Mouse (Mus musculus): ENCODE results near the gene Brpf1.

Brpf1 gene

DNA sequence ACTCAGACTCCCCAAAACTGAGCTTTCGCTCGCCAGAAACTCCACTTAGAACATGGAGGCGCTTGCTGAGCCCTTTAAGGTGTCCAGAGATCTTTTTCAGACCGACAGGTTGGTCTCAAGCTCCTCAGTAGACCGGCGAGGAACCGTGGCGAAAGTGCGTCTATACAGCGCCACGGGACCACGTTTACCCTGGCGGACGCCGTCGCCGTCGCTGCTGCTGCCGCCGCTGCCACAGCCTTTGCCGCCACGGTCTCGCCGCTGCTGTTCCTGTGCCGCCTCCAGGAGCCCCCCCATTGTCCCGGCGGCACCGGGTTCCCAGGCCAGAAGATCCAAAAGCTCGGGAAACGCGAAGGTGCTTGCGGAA, at the start of gene Brpf1:
Gene Brpf1, plus strand, starts transcription at position 152 of the 364 bp plus-strand sequence.
- DNase-seq = no peak

DNA sequence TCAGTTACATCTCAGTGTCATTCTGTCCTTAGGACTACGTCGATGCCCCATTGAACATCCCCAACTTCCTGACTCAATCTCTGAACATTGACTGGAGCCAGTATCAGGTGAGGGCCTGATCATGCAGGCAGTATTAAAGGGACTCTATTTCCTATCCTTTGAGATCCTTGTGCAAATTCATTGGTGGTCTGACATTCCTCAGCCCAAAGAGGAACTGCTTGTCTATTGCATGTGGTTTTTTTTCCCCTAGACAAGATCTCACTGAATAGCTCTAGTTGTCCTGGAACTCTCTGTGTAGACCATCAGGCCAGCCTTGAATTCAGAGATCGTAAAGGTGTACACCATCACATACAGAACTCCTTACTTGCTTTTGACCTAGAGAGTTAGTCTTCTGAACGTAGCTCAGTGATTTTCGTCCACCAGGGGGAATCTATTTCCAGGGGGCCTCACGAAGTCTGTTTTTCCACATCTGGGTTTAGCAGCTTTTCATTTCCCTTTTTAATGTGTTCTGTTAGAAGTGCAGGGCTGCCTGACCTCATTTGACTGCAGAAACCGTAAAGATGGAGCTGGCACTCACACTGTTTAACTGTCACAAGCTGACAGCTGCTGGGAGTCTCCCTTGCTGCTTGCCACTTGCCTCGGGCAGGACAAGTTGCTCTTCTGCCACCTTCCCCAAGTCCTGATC, 45.6 kb upstream of the Brpf1 start:
- DNase-seq = no peak

DNA sequence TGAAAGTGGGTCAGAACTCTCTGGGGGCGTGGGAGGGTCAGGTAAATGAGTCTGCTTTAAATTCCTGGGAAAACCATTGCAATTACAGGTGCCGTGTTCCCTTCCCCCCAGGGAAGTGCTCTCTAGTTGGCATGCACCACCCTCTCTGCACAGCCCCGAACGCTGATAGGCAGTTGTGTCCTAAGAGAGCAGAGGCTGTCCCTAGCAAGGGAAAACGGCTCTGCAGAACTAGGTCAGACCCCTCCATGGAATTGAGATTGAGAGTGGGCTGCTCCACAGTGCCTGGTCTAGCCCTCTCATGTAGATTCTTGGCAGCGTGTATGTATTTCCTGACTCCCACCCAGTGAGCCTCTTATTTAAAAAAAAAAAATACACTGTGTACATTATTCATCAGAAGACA, 43.4 kb upstream of the Brpf1 start:
- DNase-seq = no peak

DNA sequence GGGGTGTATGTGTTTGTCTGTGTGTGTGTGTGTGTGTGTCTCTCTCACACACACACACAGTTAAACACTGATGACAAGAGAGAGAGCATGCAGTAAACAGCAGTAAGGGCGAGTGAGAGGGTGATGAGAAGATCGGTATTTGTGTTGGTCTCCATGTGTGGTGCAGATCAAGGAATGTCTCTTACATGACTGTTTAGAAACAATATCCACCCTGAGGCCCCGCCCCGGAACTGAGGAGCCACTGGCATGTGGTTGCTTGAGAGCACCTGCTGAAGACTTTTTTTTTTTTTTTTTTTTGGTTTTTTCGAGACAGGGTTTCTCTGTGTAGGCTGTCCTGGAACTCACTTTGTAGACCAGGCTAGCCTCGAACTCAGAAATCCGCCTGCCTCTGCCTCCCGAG, 42.5 kb upstream of the Brpf1 start:
- DNase-seq = no peak

DNA sequence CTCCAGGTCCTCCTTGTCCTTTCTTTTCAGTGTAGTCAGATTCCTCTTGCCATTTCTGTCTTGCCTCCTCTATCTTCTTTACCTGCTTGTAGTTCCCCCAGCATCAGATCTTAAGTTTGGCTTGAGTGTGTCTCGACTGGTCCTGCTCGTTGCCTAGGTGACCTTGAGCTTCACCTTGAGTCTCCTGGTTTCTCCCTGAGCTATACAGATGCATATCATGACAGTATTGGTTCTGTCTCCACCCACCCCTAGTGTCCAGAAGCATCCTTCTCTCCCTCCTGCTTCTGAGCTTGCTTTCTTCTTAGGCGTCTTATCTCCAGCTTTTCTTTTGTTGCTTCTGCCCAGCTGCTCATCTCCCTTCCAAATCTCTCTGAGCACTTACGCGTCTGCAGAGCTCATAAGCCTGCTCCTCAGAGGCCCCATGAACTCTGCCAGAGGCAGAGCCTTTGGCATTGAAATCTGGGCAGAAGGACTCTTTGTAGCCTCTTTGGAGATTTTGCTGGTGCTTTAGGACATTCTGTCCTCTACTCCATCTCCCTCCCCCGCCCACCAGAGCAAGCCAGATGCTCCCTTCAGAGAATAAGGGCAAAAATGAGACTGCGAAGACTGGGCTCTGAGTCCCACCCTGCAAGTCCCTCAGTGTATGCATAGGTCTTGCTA, 39.8 kb upstream of the Brpf1 start:
- no peak for DNase-seq

DNA sequence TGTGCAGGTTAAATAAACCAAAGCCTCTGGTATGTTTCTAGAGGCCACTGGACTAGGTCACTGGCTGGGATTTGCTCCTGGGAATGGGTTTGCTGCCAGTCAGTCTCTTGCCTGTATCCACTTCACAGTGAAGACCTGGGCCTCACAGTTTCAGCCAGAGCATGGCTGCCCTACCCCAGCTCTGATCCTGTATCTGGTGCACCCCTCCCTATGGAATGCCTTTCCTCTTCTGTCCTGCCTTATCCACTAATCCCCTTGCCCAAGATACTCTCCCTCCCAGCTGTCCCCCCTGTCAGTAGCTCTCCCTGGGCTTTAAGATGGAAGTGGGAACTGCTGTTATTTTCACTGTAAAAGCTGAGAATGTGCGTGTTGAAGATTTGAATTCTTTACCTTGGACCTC, 38.9 kb upstream of the Brpf1 start:
- no peak for DNase-seq

DNA sequence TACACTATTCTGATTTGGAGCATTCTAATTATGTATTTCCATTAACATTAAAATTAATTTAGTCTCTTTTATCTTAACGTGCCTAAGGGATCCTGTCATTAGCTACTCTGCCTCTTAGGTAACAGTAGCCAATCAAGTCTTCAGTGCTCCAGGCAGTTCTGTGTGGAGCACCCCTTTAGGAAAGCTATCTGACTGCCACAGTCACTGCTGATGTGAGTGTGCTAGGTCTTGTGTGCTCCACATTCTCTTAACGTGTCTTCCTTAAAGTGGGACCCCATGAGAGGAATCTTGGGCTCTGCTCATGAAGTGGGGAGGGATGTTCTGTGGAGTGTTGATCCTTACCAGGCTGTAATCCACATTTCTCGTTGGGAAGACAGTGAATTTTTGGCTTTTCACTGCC, 34.6 kb upstream of the Brpf1 start:
- no peak for DNase-seq

DNA sequence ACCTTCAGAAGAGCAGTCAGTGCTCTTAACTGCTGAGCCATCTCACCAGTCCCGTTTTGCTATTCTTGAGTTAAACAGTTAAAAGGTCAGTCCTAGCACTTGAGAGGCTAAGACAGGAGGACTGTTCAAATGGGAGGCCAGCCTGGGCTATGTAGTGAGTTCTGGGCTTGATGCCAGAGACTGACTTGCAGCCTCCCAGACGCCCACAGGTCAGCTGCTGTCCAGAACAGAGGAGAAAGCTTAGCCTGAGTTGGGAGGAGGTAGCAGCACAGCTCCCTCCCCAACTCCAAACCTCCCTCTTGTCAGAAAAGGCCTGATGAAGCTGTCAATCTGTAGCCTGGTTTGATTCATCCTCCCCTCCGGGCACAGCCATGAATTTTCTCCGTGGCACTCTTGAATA, 30.1 kb upstream of the Brpf1 start:
- no peak for DNase-seq

DNA sequence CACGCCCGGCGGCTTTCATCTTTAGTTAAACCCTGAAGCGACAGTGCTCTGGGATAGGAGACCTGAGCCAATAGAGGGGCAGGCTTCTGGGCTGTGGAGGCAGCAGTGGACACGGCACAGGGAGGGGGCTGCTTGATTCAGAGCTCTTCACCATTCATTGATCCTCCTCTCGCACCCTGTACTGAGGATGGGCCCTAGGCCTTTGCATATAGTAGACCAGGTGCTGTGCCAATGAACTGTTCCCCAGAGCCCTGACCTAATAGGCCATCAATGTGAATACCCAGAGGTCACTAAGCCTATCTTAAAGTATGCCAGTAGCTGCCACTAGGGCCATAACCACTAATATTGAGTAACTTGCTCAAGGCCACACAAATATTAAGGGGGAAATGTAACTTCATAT, 25.3 kb upstream of the Brpf1 start:
- DNase-seq = no peak

DNA sequence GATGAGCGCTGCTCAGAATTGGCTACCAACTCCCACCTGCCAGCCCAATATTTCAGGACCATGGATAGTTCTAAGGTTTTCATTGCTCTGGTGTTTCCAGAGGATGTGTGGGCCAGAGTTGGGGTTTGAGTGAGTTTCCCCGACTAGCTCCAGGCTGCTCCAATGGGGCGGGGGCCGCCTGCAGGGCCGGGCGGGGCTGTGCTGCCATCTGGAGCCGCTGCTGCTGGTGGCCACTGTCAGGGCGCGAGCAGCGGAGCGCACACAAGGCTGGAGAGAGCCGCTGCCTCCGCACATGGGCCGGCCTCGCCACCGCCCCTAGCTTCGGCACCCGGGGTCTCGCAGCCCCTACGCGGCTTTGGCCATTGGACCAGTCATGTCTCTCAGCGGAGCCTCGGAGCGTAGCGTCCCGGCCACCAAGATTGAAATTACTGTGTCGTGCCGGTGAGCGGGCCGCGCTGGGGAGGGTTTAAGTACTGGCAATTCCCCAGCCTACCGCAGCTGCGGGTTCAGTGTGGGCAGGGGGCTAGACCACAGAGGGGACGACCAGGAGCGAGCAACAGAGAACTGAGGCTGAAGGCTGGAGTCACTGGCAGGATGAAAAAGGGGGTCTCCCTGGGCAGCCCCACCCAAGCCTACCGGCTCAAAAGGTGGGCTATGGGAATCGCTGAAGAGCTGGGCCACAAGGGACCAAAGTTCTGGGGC, 24.7 kb upstream of the Brpf1 start, which contains the start of gene Cpne9:
Gene Cpne9, plus strand, starts transcription at position 207 of the 702 bp plus-strand sequence.
- DNase-seq = peak in 1 of 2 experiments; percentile 29

DNA sequence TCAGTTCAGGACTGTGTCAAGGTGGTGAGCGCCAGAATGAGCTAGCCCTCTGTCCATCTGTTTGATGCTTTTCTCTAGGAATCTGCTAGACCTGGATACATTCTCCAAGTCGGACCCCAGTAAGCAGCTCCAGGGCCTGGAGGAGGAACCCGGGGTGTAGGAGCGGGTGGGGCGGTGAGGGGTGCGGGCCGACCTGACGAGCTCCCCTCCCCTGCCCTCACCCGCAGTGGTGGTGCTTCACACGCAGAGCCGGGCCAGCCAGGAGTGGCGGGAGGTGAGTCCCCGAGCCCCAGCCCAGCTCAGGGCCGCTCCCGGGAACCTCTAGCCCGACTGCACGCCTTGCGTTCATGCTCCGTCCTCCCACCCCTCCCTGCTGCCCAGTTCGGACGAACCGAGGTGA, 24.0 kb upstream of the Brpf1 start:
- peak in 1 of 2 experiments; percentile 24 for DNase-seq

DNA sequence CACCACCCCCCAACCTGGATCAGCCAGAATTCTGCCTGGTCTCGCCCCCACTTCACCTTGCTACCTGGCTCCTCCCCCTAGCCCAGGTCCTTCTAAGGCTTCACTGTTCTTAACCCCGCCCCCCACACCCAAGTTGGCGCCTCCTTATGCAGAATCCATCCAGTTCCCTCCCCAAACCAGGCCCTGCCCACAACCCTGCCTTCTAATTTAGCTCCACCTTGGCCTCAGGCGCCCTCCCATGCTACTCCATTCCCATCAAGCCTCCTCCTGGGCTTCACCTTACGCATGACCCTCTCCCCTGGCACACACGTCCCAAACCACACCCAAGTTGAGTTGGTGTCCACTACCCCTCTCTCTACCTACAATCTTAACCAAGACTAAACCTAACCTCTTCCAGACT, 23.4 kb upstream of the Brpf1 start:
- DNase-seq = no peak

DNA sequence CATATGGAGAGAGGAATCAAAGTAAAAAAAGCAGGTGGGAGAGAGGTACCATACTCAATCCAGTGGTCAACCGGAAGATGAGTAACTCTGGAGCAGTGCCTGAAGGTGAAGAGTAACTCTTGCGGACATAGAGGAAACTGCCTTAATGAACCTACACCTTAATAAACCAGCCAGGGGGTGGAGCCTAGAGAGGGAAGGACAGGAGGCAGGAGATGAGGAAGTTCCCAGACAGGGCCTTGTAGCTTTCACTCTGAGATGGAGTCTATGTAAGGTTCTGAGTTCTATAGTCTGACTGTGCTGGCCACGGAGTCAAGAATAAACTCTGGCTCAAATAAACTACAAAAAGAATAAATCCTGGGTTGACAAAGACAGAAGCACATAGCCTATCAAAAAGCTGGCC, 22.0 kb upstream of the Brpf1 start:
- no peak for DNase-seq

DNA sequence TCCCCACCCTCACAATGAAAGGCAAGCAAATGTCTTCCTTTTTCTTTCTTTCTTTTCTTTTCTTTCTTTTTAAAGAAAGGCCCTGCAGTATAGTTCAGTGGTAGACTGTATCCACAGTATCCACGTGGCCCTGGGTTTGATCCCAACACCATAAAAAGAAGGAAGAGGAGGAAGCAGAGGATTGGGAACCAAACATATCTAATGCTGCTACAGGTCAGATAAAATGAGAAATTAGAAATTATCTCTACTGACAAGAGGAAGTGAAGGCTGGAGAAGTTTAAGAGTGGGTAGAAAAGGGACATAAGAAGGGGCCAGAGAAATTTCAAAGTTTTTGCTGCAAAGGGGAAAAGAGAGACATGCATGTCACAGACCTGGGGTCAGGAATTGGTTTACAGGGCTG, 20.6 kb upstream of the Brpf1 start:
- DNase-seq = no peak

DNA sequence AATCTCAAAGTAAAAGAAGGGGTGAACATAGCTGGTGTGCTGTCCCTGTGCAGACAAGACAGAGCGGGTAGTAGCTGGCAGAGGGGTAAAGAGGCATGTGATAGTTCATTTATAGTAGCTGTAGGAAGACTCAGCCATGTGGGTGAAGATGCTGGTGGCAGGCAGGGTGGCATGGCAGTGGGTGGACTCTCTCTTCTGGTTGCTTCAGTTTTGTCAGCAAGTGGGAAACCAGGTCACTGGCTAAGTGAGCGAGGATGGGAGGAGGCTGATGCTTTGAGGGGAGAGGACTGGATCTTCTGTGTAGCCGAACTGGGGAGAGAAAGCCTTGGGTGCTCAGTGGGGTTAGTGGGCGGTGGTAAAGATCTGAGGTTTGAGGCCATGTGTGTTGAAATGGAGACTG, 19.7 kb upstream of the Brpf1 start:
- DNase-seq = no peak

DNA sequence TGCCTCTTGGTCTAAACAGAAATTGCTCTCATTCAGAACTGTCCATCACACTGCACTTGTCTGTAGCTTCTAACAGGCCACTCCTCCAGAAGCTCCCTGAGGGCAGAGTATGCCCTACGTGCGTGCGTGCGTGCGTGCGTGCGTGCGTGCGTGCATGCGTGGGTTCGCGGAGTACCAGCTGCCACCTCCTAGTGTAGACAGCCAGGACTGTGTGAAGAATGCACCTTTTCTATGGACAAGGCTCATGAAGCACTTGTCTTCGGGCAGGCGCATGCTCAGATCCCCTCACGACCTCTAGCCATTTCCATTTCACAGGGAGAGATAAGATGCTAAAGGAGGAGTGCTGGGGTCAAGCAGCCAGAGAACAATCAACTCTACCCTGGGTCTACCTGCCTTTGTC, 17.6 kb upstream of the Brpf1 start:
- no peak for DNase-seq

DNA sequence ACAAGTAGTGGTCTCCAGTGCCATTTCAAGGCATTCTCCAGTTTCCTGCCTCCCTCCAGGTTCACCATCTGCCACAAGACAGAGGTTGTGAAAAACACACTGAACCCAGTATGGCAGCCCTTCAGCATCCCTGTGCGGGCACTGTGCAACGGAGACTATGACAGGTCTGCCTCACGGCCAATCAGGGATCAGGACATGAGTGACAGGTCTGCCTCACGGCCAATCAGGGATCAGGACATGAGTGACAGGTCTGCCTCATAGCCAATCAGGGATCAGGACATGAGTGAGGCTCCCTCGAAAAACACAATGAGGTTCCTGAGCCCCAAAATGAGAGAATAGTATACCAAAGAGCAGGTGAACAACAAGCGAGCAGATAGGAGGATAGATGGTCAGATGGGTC, 16.6 kb upstream of the Brpf1 start:
- no peak for DNase-seq

DNA sequence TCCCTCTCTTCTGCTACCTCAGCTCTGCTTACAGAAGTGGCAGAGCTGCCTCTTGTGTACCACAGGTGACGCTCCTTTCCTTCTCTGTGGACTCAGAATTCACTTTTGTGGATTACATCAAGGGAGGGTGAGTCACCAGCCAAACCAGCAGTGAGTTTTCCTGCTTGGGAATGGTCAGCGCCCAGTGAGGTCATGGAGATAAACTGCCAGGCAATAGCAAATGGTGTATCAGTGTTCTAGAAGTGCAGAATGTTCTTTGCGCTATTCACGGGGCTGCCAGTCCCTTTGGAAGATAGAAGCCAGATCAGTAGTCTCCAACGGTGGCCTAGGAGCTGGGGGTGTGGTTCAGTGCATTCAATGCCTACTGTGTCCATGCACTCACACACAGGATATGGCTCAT, 14.0 kb upstream of the Brpf1 start:
- no peak for DNase-seq

DNA sequence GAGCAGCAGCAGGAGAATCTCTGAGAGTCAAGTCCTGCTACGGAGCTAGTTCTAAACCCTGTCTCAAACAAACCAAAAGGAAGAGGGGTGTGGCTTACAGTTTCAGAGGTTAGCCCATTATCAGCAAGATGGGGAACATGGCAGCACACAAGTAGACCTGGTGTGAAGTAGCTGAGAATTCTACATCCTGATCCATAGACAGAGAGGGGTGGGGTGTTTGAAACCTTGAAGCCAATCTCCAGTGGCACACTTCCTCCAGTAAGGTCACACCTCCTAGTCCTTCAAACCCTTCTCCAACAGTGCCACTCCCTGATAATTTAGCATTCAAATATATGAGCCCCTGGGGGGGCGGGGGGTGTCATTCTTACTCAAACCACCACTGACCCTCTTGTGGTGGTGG, 10.9 kb upstream of the Brpf1 start:
- DNase-seq = no peak

DNA sequence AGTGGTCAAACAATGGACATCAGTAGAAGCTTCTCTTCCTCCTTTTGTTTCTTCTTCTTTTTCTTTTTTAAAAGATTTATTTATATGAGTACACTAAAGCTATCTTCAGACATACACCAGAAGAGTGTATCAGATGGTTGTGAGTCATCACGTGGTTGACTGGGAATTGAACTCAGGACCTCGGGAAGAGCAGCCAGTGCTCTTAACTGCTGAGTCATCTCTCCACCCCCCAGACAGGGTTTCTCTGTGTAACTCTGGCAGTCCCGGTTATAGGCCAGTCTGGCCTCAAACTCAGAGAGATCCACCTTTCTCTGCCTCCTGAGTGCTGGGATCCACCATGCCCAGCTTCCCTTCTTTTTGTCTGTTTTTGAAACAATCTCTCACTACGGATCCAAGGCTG, 10.3 kb upstream of the Brpf1 start:
- no peak for DNase-seq

DNA sequence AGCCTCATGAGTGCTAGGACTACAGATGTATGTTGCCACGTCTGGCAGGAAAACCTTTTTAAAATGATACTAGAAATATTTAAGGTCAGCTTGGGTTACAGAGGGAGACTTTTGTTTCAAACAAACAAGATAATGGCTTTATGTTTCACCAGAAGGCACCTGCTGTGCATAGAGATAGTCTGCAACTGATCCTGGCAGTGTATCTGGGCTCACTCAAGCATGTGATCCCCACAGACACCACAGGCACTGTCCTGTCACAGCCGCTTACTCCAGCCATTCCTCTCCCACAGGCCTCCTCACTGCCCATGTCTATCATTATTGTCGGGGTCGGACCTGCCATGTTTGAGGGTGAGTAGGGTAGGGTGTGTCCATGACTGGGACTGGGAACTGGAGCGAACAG, 5.6 kb upstream of the Brpf1 start:
- no peak for DNase-seq

DNA sequence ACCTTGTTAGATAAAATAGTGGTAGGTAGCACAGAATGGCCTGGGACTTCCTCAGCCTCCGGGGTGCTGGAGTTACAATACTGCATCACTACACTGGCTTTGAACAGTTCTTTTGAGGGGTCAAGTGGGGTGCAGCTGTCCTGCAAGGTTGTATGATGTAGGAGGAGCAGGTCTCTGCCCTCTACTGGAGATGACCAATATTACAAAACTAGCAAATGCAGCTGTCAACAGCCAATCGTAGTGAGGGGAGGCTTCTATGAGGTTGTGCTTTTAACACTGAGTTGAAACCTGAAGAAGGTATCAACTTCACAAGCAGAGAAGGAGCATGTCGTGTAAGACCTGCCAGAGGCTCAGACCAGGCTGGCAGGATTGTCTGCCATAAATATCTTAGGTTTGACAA, 4.7 kb upstream of the Brpf1 start:
- DNase-seq = peak in 1 of 2 experiments; percentile 16

DNA sequence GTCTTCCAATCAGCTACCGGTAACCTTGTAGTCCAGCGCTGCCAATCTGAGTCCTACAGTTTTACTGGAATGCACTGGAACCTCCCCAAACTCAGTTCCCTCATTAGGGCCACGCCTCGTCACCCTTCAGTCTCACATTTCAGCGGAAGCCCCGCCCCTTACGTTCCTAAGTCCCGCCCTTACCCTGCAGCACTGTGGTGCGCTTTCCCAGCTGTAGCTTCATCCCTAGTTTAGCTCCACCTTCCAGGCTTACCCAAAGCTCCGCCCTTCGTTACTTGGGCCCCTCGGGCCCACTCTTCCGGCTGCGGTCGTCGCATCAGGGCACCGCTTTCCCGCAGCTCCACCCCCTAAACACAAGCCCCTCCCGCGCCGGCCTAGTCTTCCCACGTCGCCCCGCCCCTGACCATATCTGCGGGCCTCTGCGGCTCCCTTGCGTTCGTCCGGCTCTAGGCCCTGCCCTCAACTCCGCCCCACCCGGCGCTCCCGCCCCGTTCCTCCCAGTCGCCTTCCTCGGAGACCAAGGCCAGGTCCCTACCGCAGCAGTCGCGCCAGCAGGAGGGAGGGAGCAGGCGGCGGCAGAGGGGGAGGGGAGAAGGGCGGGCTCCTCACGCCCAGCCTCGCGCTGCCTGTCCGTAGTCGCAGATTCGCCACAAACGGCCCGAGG, 483 bp upstream of the Brpf1 start:
- peak; percentile 100 for DNase-seq
